Mouse (Mus musculus) limb, embryonic 13.5 days (tissue): ENCODE data around the gene Mamdc4. TPM values are rescaled to one million over a fixed set of nuclear protein-coding genes. Genes with fewer than 3 reads are reported as not detected.

ENCODE experiments used
- ATAC-seq: fragments of 200-750 bp; cut with Nextera tagmentation; 2 replicates; pipeline ENCODE4 v1.8.0; 2017; ENCODE audit warnings: low read depth, moderate number of reproducible peaks, moderate TSS enrichment; ENCODE audit not compliant: low FRiP score
- H3K27ac ChIP-seq: fragments of 300-500 bp; sonication (generic); 2 replicates; pipeline ENCODE4 v1.5.1; 2015; ENCODE audit warnings: inconsistent platforms, mild to moderate bottlenecking, moderate library complexity
- H3K27me3 ChIP-seq: fragments of 300-500 bp; sonication (generic); 2 replicates; pipeline ENCODE4 v1.6.1; 2015; ENCODE audit warnings: mild to moderate bottlenecking, inconsistent platforms
- H3K36me3 ChIP-seq: fragments of 300-500 bp; sonication (generic); 2 replicates; pipeline ENCODE4 v1.6.1; 2015; ENCODE audit warnings: inconsistent platforms, mild to moderate bottlenecking, moderate library complexity
- H3K4me1 ChIP-seq: fragments of 300-500 bp; sonication (generic); 2 replicates; pipeline ENCODE4 v1.6.1; 2015; ENCODE audit warnings: inconsistent platforms
- H3K4me2 ChIP-seq: fragments of 300-500 bp; sonication (generic); replicated peaks from 2 replicates; pipeline ENCODE4 v1.6.1; 2015; ENCODE audit warnings: inconsistent platforms, mild to moderate bottlenecking, moderate library complexity
- H3K4me3 ChIP-seq: fragments of 300-500 bp; sonication (generic); 2 replicates; pipeline ENCODE4 v1.5.1; 2015; ENCODE audit warnings: moderate library complexity, mild to moderate bottlenecking, inconsistent platforms
- H3K9ac ChIP-seq: fragments of 300-500 bp; sonication (generic); 2 replicates; pipeline ENCODE4 v1.6.1; 2015; ENCODE audit warnings: mild to moderate bottlenecking, inconsistent platforms
- H3K9me3 ChIP-seq: fragments of 300-500 bp; sonication (generic); 2 replicates; pipeline ENCODE4 v1.6.1; 2016; ENCODE audit warnings: inconsistent platforms
- WGBS: fragments of 180-500 bp; shearing (Covaris S2); methylation state at CpG from one replicate; pipeline ENCODE4 v1.1.7; 2015; 5-methylcytosine and 5-hydroxymethylcytosine counted together
- polyA plus RNA-seq: library from polyadenylated mRNA; unstranded; fragments of >200 nt; fragmentation: Nextera tagmentation; extraction: Ambion mirVana; gene quantifications from 2 replicates; pipeline ENCODE4 v1.2.1, GENCODE M21; 2015

The Mamdc4 gene
- polyA plus RNA-seq, 1 experiment from 2014 or later: 5.8 TPM

GRCm38 (mm10) chr2:25533707-25534106, 40.9 kb downstream of the Mamdc4 start:
- no peak for ATAC-seq
- Histone ChIP-seq H3K27me3 (no peaks in the 10 kb centered on the region), H3K4me1 (no peaks in the 10 kb centered on the region), H3K4me2 (no peak overlapping the region), H3K36me3 (peaks cover 90% of the 10 kb centered on the region), H3K4me3 (no peak overlapping the region), H3K27ac (no peak overlapping the region), H3K9ac (no peak overlapping the region), H3K9me3 (no peaks in the 10 kb centered on the region)
- WGBS: 91% methylated on average over 2 of the region's 2 CpGs

GRCm38 (mm10) chr2:25526510-25527302, 47.9 kb downstream of the Mamdc4 start:
- 88% methylated on average over 9 of the region's 9 CpGs for WGBS
- H3K27ac ChIP-seq: no peak overlapping the region
- ATAC-seq: no peak

More at GRCm38 (mm10) chr2:25526510-25527302, 47.9 kb downstream of the Mamdc4 start:
- Histone ChIP-seq H3K27me3 (no peaks in the 10 kb centered on the region), H3K4me3 (no peak overlapping the region), H3K4me1 (no peaks in the 10 kb centered on the region), H3K9ac (no peak overlapping the region), H3K4me2 (no peak overlapping the region), H3K9me3 (no peaks in the 10 kb centered on the region), H3K36me3 (peaks cover 96% of the 10 kb centered on the region)

Other genes starting within 250 kb of the Mamdc4 start
- 54.5 and 60.2 TPM in 2 replicates for gene Man1b1, start 242.5 kb downstream of the Mamdc4 start, polyA plus RNA-seq
- 21.3 and 24.7 TPM in 2 replicates for gene Dpp7, start 218.5 kb downstream of the Mamdc4 start, polyA plus RNA-seq
- 11.3 and 13.2 TPM in 2 replicates for gene Uap1l1, start 209.2 kb downstream of the Mamdc4 start, polyA plus RNA-seq
- 43.4 and 45.5 TPM in 2 replicates for gene Sapcd2, start 202.5 kb downstream of the Mamdc4 start, polyA plus RNA-seq
- 0.55 and 0.73 TPM in 2 replicates for gene Entpd2, start 179.0 kb downstream of the Mamdc4 start, polyA plus RNA-seq
- gene Npdc1, start 175.5 kb downstream of the Mamdc4 start, polyA plus RNA-seq: 29.1 and 32.6 TPM in 2 replicates
- gene Fut7, start 151.6 kb downstream of the Mamdc4 start, polyA plus RNA-seq: 0.06 TPM in 1 of 2 replicates, not detected in the other
- gene Abca2, start 146.1 kb downstream of the Mamdc4 start, polyA plus RNA-seq: 3.3 and 3.8 TPM in 2 replicates
- 2.2 and 2.5 TPM in 2 replicates for gene Clic3, start 118.0 kb downstream of the Mamdc4 start, polyA plus RNA-seq
- 35.0 and 37.6 TPM in 2 replicates for gene Paxx, start 113.8 kb downstream of the Mamdc4 start, polyA plus RNA-seq
- gene Ptgds, start 104.8 kb downstream of the Mamdc4 start, polyA plus RNA-seq: 0.80 and 2.5 TPM in 2 replicates
- gene Lcn12, start 80.9 kb downstream of the Mamdc4 start, polyA plus RNA-seq: not detected in 2 replicates
- 69.5 and 79.7 TPM in 2 replicates for gene Fbxw5, start 74.1 kb downstream of the Mamdc4 start, polyA plus RNA-seq
- 5.5 and 7.2 TPM in 2 replicates for gene C8g, start 73.1 kb downstream of the Mamdc4 start, polyA plus RNA-seq
- gene Traf2, start 27.9 kb downstream of the Mamdc4 start, polyA plus RNA-seq: 37.3 and 40.6 TPM in 2 replicates
- gene Edf1, start 17.0 kb downstream of the Mamdc4 start, polyA plus RNA-seq: 330 TPM in 2 replicates
- 163 and 177 TPM in 2 replicates for gene Phpt1, start 379 bp upstream of the Mamdc4 start, polyA plus RNA-seq
- 0.85 and 1.0 TPM in 2 replicates for gene Ajm1, start 6.9 kb upstream of the Mamdc4 start, polyA plus RNA-seq
- 76.9 and 83.8 TPM in 2 replicates for gene Rabl6, start 33.7 kb upstream of the Mamdc4 start, polyA plus RNA-seq
- gene Ccdc183, start 42.8 kb upstream of the Mamdc4 start, polyA plus RNA-seq: 0.18 and 0.36 TPM in 2 replicates
- gene Tmem141, start 47.2 kb upstream of the Mamdc4 start, polyA plus RNA-seq: 27.2 and 28.7 TPM in 2 replicates
- gene Fcna, start 53.2 kb upstream of the Mamdc4 start, polyA plus RNA-seq: 0.98 and 1.8 TPM in 2 replicates
- gene Lcn8, start 78.3 kb upstream of the Mamdc4 start, polyA plus RNA-seq: 0.24 TPM in 1 of 2 replicates, not detected in the other
- gene Lcn5, start 83.1 kb upstream of the Mamdc4 start, polyA plus RNA-seq: not detected in 2 replicates
- gene Lcn6, start 101.9 kb upstream of the Mamdc4 start, polyA plus RNA-seq: not detected in 2 replicates
- gene Lcn10, start 107.9 kb upstream of the Mamdc4 start, polyA plus RNA-seq: not detected in 2 replicates
- not detected in 2 replicates for gene Obp2a, start 125.2 kb upstream of the Mamdc4 start, polyA plus RNA-seq
- gene Bmyc, start 131.9 kb upstream of the Mamdc4 start, polyA plus RNA-seq: 98.8 and 99.8 TPM in 2 replicates
- not detected in 2 replicates for gene Obp2b, start 162.2 kb upstream of the Mamdc4 start, polyA plus RNA-seq
- gene Lcn3, start 190.7 kb upstream of the Mamdc4 start, polyA plus RNA-seq: not detected in 2 replicates
- gene Lcn11, start 202.2 kb upstream of the Mamdc4 start, polyA plus RNA-seq: not detected in 2 replicates
- not detected in 2 replicates for gene Gm13539, start 207.4 kb upstream of the Mamdc4 start, polyA plus RNA-seq
- not detected in 2 replicates for gene Glt6d1, start 241.0 kb upstream of the Mamdc4 start, polyA plus RNA-seq
- gene Lcn9, start 248.3 kb upstream of the Mamdc4 start, polyA plus RNA-seq: not detected in 2 replicates